Mouse (Mus musculus) CH12.LX (cell line): ENCODE measurements at regions not wholly inside any gene's neighbourhood (a gene's known extent, or its start where the extent isn't known, plus 50 kb on each side); places are given as distances from the start of the nearest gene placed in this dataset.

Experiments
- DNase-seq: peaks from one replicate; pipeline ENCODE4 v3.0.0-alpha.2; 2013; ENCODE audit errors: extremely low read depth
- H3K27ac ChIP-seq: 2 replicates; pipeline ENCODE4 v1.5.1; 2012; ENCODE audit warnings: low read depth, mild to moderate bottlenecking, control low read depth, moderate library complexity; ENCODE audit not compliant: insufficient read depth
- H3K27me3 ChIP-seq: replicated peaks from 2 replicates; pipeline ENCODE3; 2012; ENCODE audit warnings: inconsistent platforms
- H3K36me3 ChIP-seq, 2 experiments: replicated peaks in 1 of 2; 2 replicates each; pipeline versions ENCODE3 to v1.6.1; 2012; ENCODE audit warnings: inconsistent platforms in 1 of 2, low read length in 1 of 2, mild to moderate bottlenecking in 1 of 2, mixed read lengths in 1 of 2, moderate library complexity in 1 of 2; ENCODE audit not compliant: control insufficient read depth in 1 of 2, insufficient read depth in 1 of 2
- H3K4me1 ChIP-seq, 2 experiments: 2 replicates each; pipeline ENCODE4 v1.6.1; 2012; ENCODE audit warnings: inconsistent platforms in 1 of 2, moderate library complexity in 1 of 2; ENCODE audit not compliant: insufficient read depth in 2 of 2, control insufficient read depth in 1 of 2
- H3K4me2 ChIP-seq: 2 replicates; pipeline ENCODE4 v1.6.1; 2012; ENCODE audit warnings: low read depth, mild to moderate bottlenecking, control low read depth; ENCODE audit not compliant: poor library complexity, insufficient read depth, severe bottlenecking
- H3K4me3 ChIP-seq, 3 experiments: fragments of 150-350 bp in 1 of 3; sonication (generic) in 1 of 3; replicated peaks in 1 of 3; 2 replicates each; pipeline versions ENCODE3 to v1.5.1; 2011 to 2012; ENCODE audit warnings: low read depth in 2 of 3, low read length in 2 of 3, mild to moderate bottlenecking in 2 of 3, moderate library complexity in 2 of 3, control low read depth in 1 of 3, improper control_type of control experiment in 1 of 3, inconsistent platforms in 1 of 3, mixed read lengths in 1 of 3; ENCODE audit not compliant: poor library complexity in 1 of 3
- H3K79me2 ChIP-seq: replicated peaks from 2 replicates; pipeline ENCODE4 v1.6.1; 2012; ENCODE audit warnings: mild to moderate bottlenecking, moderate library complexity; ENCODE audit not compliant: control insufficient read depth, poor library complexity, insufficient read depth, severe bottlenecking; ENCODE audit errors: extremely low read depth
- H3K9ac ChIP-seq: 2 replicates; pipeline ENCODE4 v1.6.1; 2012; ENCODE audit warnings: low read depth, mild to moderate bottlenecking, control low read depth, moderate library complexity; ENCODE audit not compliant: insufficient read depth
- H3K9me3 ChIP-seq: replicated peaks from 2 replicates; pipeline ENCODE3; 2012; ENCODE audit warnings: low read length, inconsistent platforms, mixed read lengths
- BHLHE40 ChIP-seq: IDR thresholded peaks from 2 replicates; pipeline ENCODE4 v1.6.1; 2011; ENCODE audit warnings: mild to moderate bottlenecking, low read depth, low read length, improper control_type of control experiment
- CHD1 ChIP-seq: IDR thresholded peaks from 2 replicates; pipeline ENCODE4 v1.6.1; 2012; ENCODE audit warnings: low read depth, low read length, improper control_type of control experiment, inconsistent platforms
- CHD2 ChIP-seq: IDR thresholded peaks from 2 replicates; pipeline ENCODE4 v1.6.1; 2011; ENCODE audit warnings: low read length, improper control_type of control experiment
- CTCF ChIP-seq, 2 experiments: IDR thresholded peaks in 1 of 2; conservative IDR thresholded peaks in 1 of 2; 2 replicates each; pipeline ENCODE4 v1.5.1; 2011 to 2012; ENCODE audit warnings: low read depth in 2 of 2, low read length in 2 of 2, improper control_type of control experiment in 1 of 2, inconsistent platforms in 1 of 2, mild to moderate bottlenecking in 1 of 2, moderate library complexity in 1 of 2
- E2F4 ChIP-seq: IDR thresholded peaks from 2 replicates; pipeline ENCODE4 v1.6.1; 2011; ENCODE audit warnings: low read depth, low read length, improper control_type of control experiment; ENCODE audit not compliant: insufficient replicate concordance
- ETS1 ChIP-seq: conservative IDR thresholded peaks from 2 replicates; pipeline ENCODE4 v1.6.1; 2012; ENCODE audit warnings: low read depth, mild to moderate bottlenecking, inconsistent platforms, low read length, improper control_type of control experiment, moderate library complexity
- GABPA ChIP-seq: IDR thresholded peaks from 2 replicates; pipeline ENCODE4 v1.6.1; 2012; ENCODE audit warnings: low read depth, low read length, improper control_type of control experiment, inconsistent platforms; ENCODE audit not compliant: insufficient replicate concordance
- HCFC1 ChIP-seq: IDR thresholded peaks from 2 replicates; pipeline ENCODE4 v1.6.1; 2012; ENCODE audit warnings: low read depth, mild to moderate bottlenecking, inconsistent platforms, low read length, improper control_type of control experiment
- IRF4 ChIP-seq: IDR thresholded peaks from 2 replicates; pipeline ENCODE4 v1.6.1; 2014; ENCODE audit warnings: low read depth, mild to moderate bottlenecking, inconsistent platforms, low read length, improper control_type of control experiment
- MAX ChIP-seq: IDR thresholded peaks from 2 replicates; pipeline ENCODE4 v1.6.1; 2011; ENCODE audit warnings: low read length, improper control_type of control experiment
- MAZ ChIP-seq: IDR thresholded peaks from 2 replicates; pipeline ENCODE4 v1.6.1; 2012; ENCODE audit warnings: low read depth, mild to moderate bottlenecking, inconsistent platforms, low read length, improper control_type of control experiment, moderate library complexity
- MXI1 ChIP-seq: IDR thresholded peaks from 2 replicates; pipeline ENCODE4 v1.6.1; 2011; ENCODE audit warnings: mild to moderate bottlenecking, low read depth, low read length, improper control_type of control experiment
- NELFE ChIP-seq: IDR thresholded peaks from 2 replicates; pipeline ENCODE4 v1.6.1; 2011; ENCODE audit warnings: low read depth, low read length, improper control_type of control experiment
- POLR2A ChIP-seq: IDR thresholded peaks from 2 replicates; pipeline ENCODE4 v1.6.1; 2011; ENCODE audit warnings: low read depth, mild to moderate bottlenecking, improper control_type of control experiment, low read length
- POLR2AphosphoS2 ChIP-seq: IDR thresholded peaks from 2 replicates; pipeline ENCODE4 v1.6.1; 2011; ENCODE audit warnings: low read depth, low read length, improper control_type of control experiment
- RAD21 ChIP-seq: IDR thresholded peaks from 2 replicates; pipeline ENCODE4 v1.6.1; 2011; ENCODE audit warnings: low read depth, mild to moderate bottlenecking, low read length, improper control_type of control experiment, moderate library complexity
- TBP ChIP-seq: conservative IDR thresholded peaks from 2 replicates; pipeline ENCODE4 v1.6.1; 2011; ENCODE audit warnings: low read depth, low read length, improper control_type of control experiment
- TCF12 ChIP-seq: IDR thresholded peaks from 2 replicates; pipeline ENCODE4 v1.6.1; 2014; ENCODE audit warnings: low read depth, mild to moderate bottlenecking, inconsistent platforms, low read length, improper control_type of control experiment
- UBTF ChIP-seq: IDR thresholded peaks from 2 replicates; pipeline ENCODE4 v1.6.1; 2012; ENCODE audit warnings: low read depth, mild to moderate bottlenecking, inconsistent platforms, low read length, improper control_type of control experiment, moderate library complexity
- USF1 ChIP-seq: IDR thresholded peaks from 2 replicates; pipeline ENCODE4 v1.6.1; 2014; ENCODE audit warnings: low read depth, mild to moderate bottlenecking, inconsistent platforms, low read length, improper control_type of control experiment
- USF2 ChIP-seq: conservative IDR thresholded peaks from 2 replicates; pipeline ENCODE4 v1.6.1; 2011; ENCODE audit warnings: low read depth, low read length, improper control_type of control experiment
- ZC3H11A ChIP-seq: IDR thresholded peaks from 2 replicates; pipeline ENCODE4 v1.6.1; 2012; ENCODE audit warnings: low read depth, mild to moderate bottlenecking, inconsistent platforms, low read length, improper control_type of control experiment
- ZKSCAN1 ChIP-seq: IDR thresholded peaks from 2 replicates; pipeline ENCODE4 v1.6.1; 2012; ENCODE audit warnings: low read depth, inconsistent platforms, low read length, improper control_type of control experiment, borderline replicate concordance
- ZMIZ1 ChIP-seq: IDR thresholded peaks from 2 replicates; pipeline ENCODE4 v1.6.1; 2012; ENCODE audit warnings: low read depth, mild to moderate bottlenecking, inconsistent platforms, low read length, improper control_type of control experiment
- ZNF384 ChIP-seq: IDR thresholded peaks from 2 replicates; pipeline ENCODE4 v1.6.1; 2012; ENCODE audit warnings: low read depth, low read length, improper control_type of control experiment, inconsistent platforms
- dilution Hi-C: fragments of 300-500 bp; cut with MboI; formaldehyde crosslinking; loops from 2 replicates; pipeline ENCODE4 v1.14.3; 2020; ENCODE audit warnings: low sequenced_read_pairs; ENCODE audit not compliant: extremely low pct_unique_long_range_greater_than_20kb, extremely low pct_ligation_motif_present
- in situ Hi-C: fragments of 300-500 bp; cut with MboI; formaldehyde crosslinking; loops from 3 replicates; pipeline ENCODE4 v1.14.3; 2019; ENCODE audit warnings: low sequenced_read_pairs, low pct_ligation_motif_present, low pct_unique_long_range_greater_than_20kb, mixed read lengths

- no peaks in the 10 kb centered on the region for H3K79me2 ChIP-seq
- TF ChIP-seq E2F4 (no peak), CTCF (conservative IDR thresholded peaks at IDR 0.05 in 1 of 2, IDR thresholded peaks at IDR 0.05 in 1 of 2; ENCODE audit: low read depth in 2 of 2, low read length in 2 of 2) (no peak), POLR2AphosphoS2 (no peak), ZKSCAN1 (no peak), RAD21 (no peak), MAX (no peak), USF2 (no peak), UBTF (no peak), MXI1 (no peak), CHD2 (no peak), ZNF384 (no peak), CHD1 (no peak), ZMIZ1 (no peak), TCF12 (no peak), POLR2A (no peak), TBP (no peak), IRF4 (no peak), ZC3H11A (no peak)
- TF ChIP-seq, all 38 proteins: peak for 0
- DNase-seq: no peak
- in situ Hi-C loops: no loop called here
- dilution Hi-C loops: no loop called here
- Histone ChIP-seq H3K27ac (no peak overlapping the region), H3K4me2 (no peak overlapping the region), H3K9ac (no peak overlapping the region), H3K4me3 (no peak overlapping the region), H3K9me3 (no peaks in the 10 kb centered on the region), H3K4me1 (no peaks in the 10 kb centered on the region), H3K36me3 (no peaks in the 10 kb centered on the region), H3K27me3 (no peaks in the 10 kb centered on the region)
These were observed 196.8 kb upstream of the Pcsk5 start for GRCm38 (mm10) chr19:18034225-18034624.

GRCm38 (mm10) chr19:18033599-18033998 is 196.2 kb upstream of the Pcsk5 start:
- dilution Hi-C loops: no loop called here

More at GRCm38 (mm10) chr19:18033599-18033998, 196.2 kb upstream of the Pcsk5 start:
- H3K27me3 ChIP-seq: no peaks in the 10 kb centered on the region
- H3K4me1 ChIP-seq: no peaks in the 10 kb centered on the region
- no peak overlapping the region for H3K9ac ChIP-seq
- in situ Hi-C loops: no loop called here
- H3K9me3 ChIP-seq: no peaks in the 10 kb centered on the region
- TF ChIP-seq NELFE (no peak), CHD1 (no peak), USF1 (no peak), MAZ (no peak), GABPA (no peak), BHLHE40 (no peak), ETS1 (no peak), HCFC1 (no peak)
- TF ChIP-seq, all 38 proteins: peak for 0
- Histone ChIP-seq H3K4me3 (no peak overlapping the region), H3K79me2 (no peaks in the 10 kb centered on the region), H3K36me3 (no peaks in the 10 kb centered on the region), H3K27ac (no peak overlapping the region), H3K4me2 (no peak overlapping the region)
- DNase-seq: no peak
